Mouse (Mus musculus) myocyte (in vitro differentiated cells): Measurements from ENCODE around the gene Pdhx.

Experiments used
- MYOG ChIP-seq, 3 experiments: IDR thresholded peaks; one replicate each; pipeline ENCODE4 v1.6.1; 2011; ENCODE audit warnings: control low read depth in 2 of 3, low read depth in 2 of 3, mild to moderate bottlenecking in 2 of 3; ENCODE audit not compliant: insufficient read length in 2 of 3, control insufficient read depth in 1 of 3, insufficient read depth in 1 of 3
- SRF ChIP-seq: IDR thresholded peaks from one replicate; pipeline ENCODE4 v1.6.1; 2011; ENCODE audit warnings: low read depth; ENCODE audit not compliant: control insufficient read depth, insufficient read length
- USF1 ChIP-seq: IDR thresholded peaks from one replicate; pipeline ENCODE4 v1.6.1; 2011; ENCODE audit warnings: low read depth, mild to moderate bottlenecking, control low read depth, moderate library complexity

DNA sequence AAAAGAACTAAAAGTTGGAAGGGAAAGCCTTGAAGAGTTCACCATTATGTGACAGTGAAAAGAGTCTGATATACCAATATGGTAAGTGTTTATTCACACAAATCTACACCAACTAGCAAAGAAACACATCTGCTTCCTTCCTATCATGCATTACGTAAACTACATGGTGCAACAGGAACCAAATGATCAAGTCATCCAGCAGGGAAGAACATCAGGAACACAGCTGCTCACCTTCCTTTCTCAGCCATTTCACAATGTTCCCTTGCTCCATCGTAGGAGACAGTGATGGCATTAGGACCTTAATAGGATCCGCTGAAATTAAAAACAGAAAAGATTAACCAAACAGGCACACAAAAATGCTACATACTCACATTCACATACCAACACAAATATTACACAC, 15.0 kb downstream of the Pdhx start:
- no peak for TF ChIP-seq SRF
- no peak for TF ChIP-seq USF1
- TF ChIP-seq MYOG (IDR thresholded peaks at IDR 0.05; ENCODE audit: control insufficient read depth in 1 of 3, insufficient read depth in 1 of 3, insufficient read length in 2 of 3, low read depth in 2 of 3), result no peak
